Mouse (Mus musculus): ENCODE data around the gene Dnaja1. TPM values are rescaled to one million over a fixed set of nuclear protein-coding genes. Genes with fewer than 3 reads are reported as not detected.

Dnaja1 gene
- polyA plus RNA-seq, 1 experiment from 2014 or later: 316 TPM

DNA sequence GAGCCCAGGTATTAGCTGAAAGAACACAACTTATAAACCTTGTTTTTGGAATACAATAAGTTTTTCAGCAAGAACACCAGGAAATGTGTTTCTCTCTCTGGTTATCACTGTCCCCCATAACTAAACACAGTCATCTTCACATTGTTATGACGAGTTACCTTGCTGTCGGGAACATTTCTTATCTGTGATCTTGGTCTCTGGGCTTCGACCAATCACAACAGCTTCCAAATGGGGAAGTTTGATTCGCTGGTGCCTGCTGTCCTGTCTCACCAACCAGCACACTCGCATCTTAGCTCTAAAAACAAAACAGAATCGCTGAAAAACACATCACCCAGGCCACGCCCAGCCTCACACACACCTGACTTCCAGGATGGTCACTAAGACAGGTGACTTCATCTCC is 24.9 kb upstream of the Dnaja1 start:
- no peak overlapping the region for H3K27ac ChIP-seq (ENCODE audit: low read length)
- H3K9me3 ChIP-seq (ENCODE audit: control insufficient read depth, low read length): no peaks in the 10 kb centered on the region
- H3K36me3 ChIP-seq (ENCODE audit: control insufficient read depth, insufficient read depth, low read length): 0 out of 2 replicates have a peak, but pooled peaks cover 9% of the 10 kb centered on the region
- ATAC-seq: no peak
- no peak overlapping the region for H3K4me3 ChIP-seq (ENCODE audit: low read length)
- H3K27me3 ChIP-seq (replicated peaks; ENCODE audit: control insufficient read depth, insufficient read depth, low read length): no peaks in the 10 kb centered on the region
- no peak overlapping the region for H3K9ac ChIP-seq (ENCODE audit: low read depth, low read length)
- whole genome bisulfite sequencing: 83% methylated on average over 7 of the region's 7 CpGs
- H3K4me1 ChIP-seq (ENCODE audit: control insufficient read depth, insufficient read depth, low read length): peaks cover 13% of the 10 kb centered on the region
- no peak overlapping the region for H3K4me2 ChIP-seq (ENCODE audit: low read depth, low read length)

GRCm38 (mm10) chr4:40700216-40700615 is 21.7 kb upstream of the Dnaja1 start:
- Histone ChIP-seq H3K4me2 (ENCODE audit: low read depth, low read length) (no peak overlapping the region), H3K36me3 (ENCODE audit: control insufficient read depth, insufficient read depth, low read length) (no peaks in the 10 kb centered on the region), H3K27ac (ENCODE audit: low read length) (peak overlapping the region; percentile 83), H3K9ac (ENCODE audit: low read depth, low read length) (peak overlapping the region; percentile 18; the same call in 1 of the 2 replicates), H3K9me3 (ENCODE audit: control insufficient read depth, low read length) (no peaks in the 10 kb centered on the region), H3K4me1 (ENCODE audit: control insufficient read depth, insufficient read depth, low read length) (peaks cover 25% of the 10 kb centered on the region), H3K27me3 (replicated peaks; ENCODE audit: control insufficient read depth, insufficient read depth, low read length) (no peaks in the 10 kb centered on the region), H3K4me3 (ENCODE audit: low read length) (no peak overlapping the region)
- whole genome bisulfite sequencing: 58% methylated on average over 8 of the region's 8 CpGs
- ATAC-seq: peak; percentile 75

DNA sequence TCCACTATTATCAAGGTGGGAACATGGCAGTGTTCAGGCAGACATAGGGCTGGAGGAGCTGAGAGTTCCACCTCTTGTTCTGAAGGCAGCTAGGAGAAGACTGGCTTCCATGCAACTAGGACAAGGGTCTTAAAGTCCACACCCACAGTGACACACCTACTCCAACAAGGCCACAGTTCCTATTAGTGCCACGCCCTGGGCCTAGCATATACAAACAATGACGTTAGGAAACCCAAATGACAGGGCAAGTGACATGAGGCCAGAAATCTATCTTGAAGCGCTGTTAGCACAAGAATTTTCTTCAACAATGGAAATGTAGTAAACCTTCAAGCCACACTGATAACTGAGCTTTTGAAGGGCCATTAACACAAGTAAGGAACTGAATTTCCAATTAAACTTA is 20.2 kb upstream of the Dnaja1 start:
- H3K36me3 ChIP-seq (ENCODE audit: control insufficient read depth, insufficient read depth, low read length): no peaks in the 10 kb centered on the region
- no peaks in the 10 kb centered on the region for H3K9me3 ChIP-seq (ENCODE audit: control insufficient read depth, low read length)
- peak overlapping the region; percentile 60 for H3K4me3 ChIP-seq (ENCODE audit: low read length)
- H3K27me3 ChIP-seq (replicated peaks; ENCODE audit: control insufficient read depth, insufficient read depth, low read length): no peaks in the 10 kb centered on the region
- 64% methylated on average over 3 of the region's 3 CpGs for WGBS
- ATAC-seq: no peak
- H3K27ac ChIP-seq (ENCODE audit: low read length): peak overlapping the region; percentile 98
- H3K4me2 ChIP-seq (ENCODE audit: low read depth, low read length): peak overlapping the region; percentile 72
- peak overlapping the region; percentile 72; the same call in 1 of the 2 replicates for H3K9ac ChIP-seq (ENCODE audit: low read depth, low read length)
- peaks cover 25% of the 10 kb centered on the region for H3K4me1 ChIP-seq (ENCODE audit: control insufficient read depth, insufficient read depth, low read length)

DNA sequence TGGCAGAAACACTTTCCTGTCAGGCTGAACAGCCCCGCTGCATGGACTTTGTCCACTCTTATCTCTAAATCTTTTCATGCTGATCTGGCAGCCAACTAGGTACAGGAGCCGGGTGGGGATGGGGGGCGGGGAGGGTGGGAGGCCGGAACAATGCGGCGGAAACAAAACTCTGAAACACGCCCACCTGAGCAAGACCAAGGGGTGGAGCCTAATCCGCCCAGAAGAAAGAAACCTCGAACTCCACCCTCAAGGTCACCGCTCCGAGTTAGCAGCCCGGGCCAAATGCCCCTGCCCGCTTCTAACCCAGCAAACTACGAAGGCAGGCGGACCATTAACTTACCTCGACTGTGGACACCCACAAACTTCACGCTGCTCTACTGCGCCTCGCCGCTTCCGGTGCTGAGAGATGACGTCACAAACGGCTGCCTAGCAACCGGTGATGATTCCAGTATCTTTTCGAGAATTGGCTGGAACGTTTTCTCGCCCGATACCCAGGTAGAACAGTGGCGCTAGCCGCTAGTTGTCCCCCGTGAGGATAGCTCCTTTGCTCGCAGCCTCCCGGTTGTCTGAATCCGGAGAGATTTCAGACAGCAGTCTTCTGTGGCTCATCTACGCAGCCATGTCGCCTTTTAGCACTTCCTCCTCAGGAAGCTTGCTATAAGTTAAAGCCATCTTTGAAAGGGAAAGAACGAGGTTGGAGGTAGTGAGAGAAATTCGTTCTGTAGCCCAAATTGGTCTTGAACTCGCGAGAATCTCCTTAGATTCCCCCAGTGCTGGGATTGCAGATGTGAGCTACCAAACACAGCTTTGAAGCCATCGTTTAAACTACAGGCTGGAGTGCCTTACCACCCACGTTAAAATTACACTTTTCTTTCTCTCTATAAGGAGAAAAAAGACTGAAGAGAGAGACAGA is 18.9 kb upstream of the Dnaja1 start, which contains the start of gene Aptx:
Aptx (minus strand) TSS at position 398 of the 913 bp plus-strand sequence.
- peak; percentile 85 for ATAC-seq

DNA sequence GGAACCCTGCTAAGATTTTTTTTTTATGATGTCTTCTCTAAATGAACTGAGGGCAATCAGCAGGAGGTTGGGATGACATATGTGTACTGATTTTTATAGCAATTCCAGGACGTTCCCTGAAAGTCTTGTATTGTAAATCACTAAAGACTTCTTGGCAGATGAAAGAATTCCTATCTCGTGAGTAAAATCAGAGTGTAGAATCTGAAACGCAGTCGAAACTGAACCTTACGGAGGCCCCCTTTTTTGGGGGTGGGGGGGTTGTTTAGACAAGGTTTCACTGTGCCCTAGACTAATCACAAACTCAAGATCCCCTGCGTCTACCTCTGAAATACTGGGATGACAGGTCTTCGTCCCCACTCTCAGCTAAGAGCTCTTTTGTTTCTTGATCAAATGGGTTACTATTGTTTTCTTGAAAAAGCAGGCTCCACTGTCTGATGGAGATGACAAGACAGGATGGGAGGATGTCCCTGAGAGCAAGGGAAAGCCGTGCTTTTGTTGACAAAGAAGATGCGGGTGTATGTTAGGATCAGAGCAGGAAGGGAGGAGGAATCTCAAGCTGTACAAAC is 18.2 kb upstream of the Dnaja1 start:
- Histone ChIP-seq H3K9me3 (ENCODE audit: control insufficient read depth, low read length) (no peaks in the 10 kb centered on the region), H3K4me1 (ENCODE audit: control insufficient read depth, insufficient read depth, low read length) (peaks cover 25% of the 10 kb centered on the region), H3K27ac (ENCODE audit: low read length) (peak overlapping the region; percentile 98), H3K9ac (ENCODE audit: low read depth, low read length) (peak overlapping the region; percentile 72), H3K36me3 (ENCODE audit: control insufficient read depth, insufficient read depth, low read length) (no peaks in the 10 kb centered on the region), H3K27me3 (replicated peaks; ENCODE audit: control insufficient read depth, insufficient read depth, low read length) (no peaks in the 10 kb centered on the region), H3K4me3 (ENCODE audit: low read length) (peak overlapping the region; percentile 60), H3K4me2 (ENCODE audit: low read depth, low read length) (peak overlapping the region; percentile 72)
- 11% methylated on average over 9 of the region's 9 CpGs for WGBS
- no peak for ATAC-seq

More for the DNA sequence above, 18.9 kb upstream of the Dnaja1 start, which contains the start of gene Aptx:
- H3K27ac ChIP-seq (ENCODE audit: low read length): peak within 1 kb of the TSS; percentile 98
- under 1% methylated on average over 42 of the region's 42 CpGs for WGBS
- H3K36me3 ChIP-seq (ENCODE audit: control insufficient read depth, insufficient read depth, low read length): no peaks in the 10 kb centered on the region
- no peaks in the 10 kb centered on the region for H3K27me3 ChIP-seq (replicated peaks; ENCODE audit: control insufficient read depth, insufficient read depth, low read length)
- H3K9me3 ChIP-seq (ENCODE audit: control insufficient read depth, low read length): no peaks in the 10 kb centered on the region
- H3K9ac ChIP-seq (ENCODE audit: low read depth, low read length): peak within 1 kb of the TSS; percentile 72
- peak within 1 kb of the TSS; percentile 72 for H3K4me2 ChIP-seq (ENCODE audit: low read depth, low read length)
- H3K4me3 ChIP-seq (ENCODE audit: low read length): peak within 1 kb of the TSS; percentile 60
- peaks cover 25% of the 10 kb centered on the region for H3K4me1 ChIP-seq (ENCODE audit: control insufficient read depth, insufficient read depth, low read length)

DNA sequence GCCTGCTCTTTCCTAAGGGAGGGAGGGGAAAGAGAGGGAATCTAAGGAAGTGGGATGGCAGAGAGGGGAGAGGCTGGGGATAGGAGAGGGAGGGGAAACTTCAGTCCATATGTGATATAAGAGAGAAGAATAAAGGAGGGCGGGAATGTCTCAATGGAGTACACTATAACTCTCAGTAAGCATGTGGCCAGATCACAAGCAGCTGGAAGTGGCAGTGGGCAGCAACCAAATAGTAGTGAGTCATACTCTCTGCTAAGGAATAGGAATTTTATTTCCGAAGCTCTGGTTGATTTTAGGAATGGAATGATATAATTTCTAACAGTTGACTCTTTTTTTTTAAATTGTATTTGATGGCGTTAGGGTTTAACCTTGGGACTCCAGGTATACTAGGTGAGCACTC is 4.8 kb upstream of the Dnaja1 start:
- Histone ChIP-seq H3K4me2 (ENCODE audit: low read depth, low read length) (no peak overlapping the region), H3K27ac (ENCODE audit: low read length) (no peak overlapping the region), H3K4me3 (ENCODE audit: low read length) (no peak overlapping the region), H3K9me3 (ENCODE audit: control insufficient read depth, low read length) (no peaks in the 10 kb centered on the region), H3K4me1 (ENCODE audit: control insufficient read depth, insufficient read depth, low read length) (peaks cover 5% of the 10 kb centered on the region; the same call in 1 of the 2 replicates), H3K36me3 (ENCODE audit: control insufficient read depth, insufficient read depth, low read length) (no peaks in the 10 kb centered on the region), H3K27me3 (replicated peaks; ENCODE audit: control insufficient read depth, insufficient read depth, low read length) (no peaks in the 10 kb centered on the region), H3K9ac (ENCODE audit: low read depth, low read length) (no peak overlapping the region)
- WGBS: 87% methylated on average over 3 of the region's 3 CpGs
- ATAC-seq: no peak

- no peaks in the 10 kb centered on the region for H3K9me3 ChIP-seq (ENCODE audit: control insufficient read depth, low read length)
- H3K9ac ChIP-seq (ENCODE audit: low read depth, low read length): no peak overlapping the region
- H3K4me1 ChIP-seq (ENCODE audit: control insufficient read depth, insufficient read depth, low read length): peaks cover 16% of the 10 kb centered on the region
- no peak for ATAC-seq
- no peak overlapping the region for H3K4me2 ChIP-seq (ENCODE audit: low read depth, low read length)
- H3K4me3 ChIP-seq (ENCODE audit: low read length): no peak overlapping the region
- no peaks in the 10 kb centered on the region for H3K36me3 ChIP-seq (ENCODE audit: control insufficient read depth, insufficient read depth, low read length)
- H3K27me3 ChIP-seq (replicated peaks; ENCODE audit: control insufficient read depth, insufficient read depth, low read length): no peaks in the 10 kb centered on the region
- 92% methylated on average over 8 of the region's 8 CpGs for WGBS
- H3K27ac ChIP-seq (ENCODE audit: low read length): peak overlapping the region; percentile 99
Observed at GRCm38 (mm10) chr4:40720910-40721309, 1.0 kb upstream of the Dnaja1 start.

- Histone ChIP-seq H3K4me1 (ENCODE audit: control insufficient read depth, insufficient read depth, low read length) (peaks cover 20% of the 10 kb centered on the region), H3K27ac (ENCODE audit: low read length) (peak overlapping the region; percentile 99), H3K9me3 (ENCODE audit: control insufficient read depth, low read length) (no peaks in the 10 kb centered on the region), H3K9ac (ENCODE audit: low read depth, low read length) (peak overlapping the region; percentile 93), H3K27me3 (replicated peaks; ENCODE audit: control insufficient read depth, insufficient read depth, low read length) (no peaks in the 10 kb centered on the region), H3K4me2 (ENCODE audit: low read depth, low read length) (peak overlapping the region; percentile 72), H3K4me3 (ENCODE audit: low read length) (peak overlapping the region; percentile 76), H3K36me3 (ENCODE audit: control insufficient read depth, insufficient read depth, low read length) (no peaks in the 10 kb centered on the region)
- peak; percentile 80 for ATAC-seq
- WGBS: under 1% methylated on average over 59 of the region's 62 CpGs
Observed at GRCm38 (mm10) chr4:40722687-40723460, 924 bp downstream of the Dnaja1 start.

GRCm38 (mm10) chr4:40725141-40725540 is 3.2 kb downstream of the Dnaja1 start:
- peaks cover 20% of the 10 kb centered on the region for H3K4me1 ChIP-seq (ENCODE audit: control insufficient read depth, insufficient read depth, low read length)
- 69% methylated on average over 7 of the region's 7 CpGs for WGBS

More at GRCm38 (mm10) chr4:40725141-40725540, 3.2 kb downstream of the Dnaja1 start:
- no peaks in the 10 kb centered on the region for H3K27me3 ChIP-seq (replicated peaks; ENCODE audit: control insufficient read depth, insufficient read depth, low read length)
- H3K4me2 ChIP-seq (ENCODE audit: low read depth, low read length): peak overlapping the region; percentile 72; the same call in 1 of the 2 replicates
- H3K9me3 ChIP-seq (ENCODE audit: control insufficient read depth, low read length): no peaks in the 10 kb centered on the region
- H3K4me3 ChIP-seq (ENCODE audit: low read length): peak overlapping the region; percentile 76; the same call in 1 of the 2 replicates
- H3K27ac ChIP-seq (ENCODE audit: low read length): no peak overlapping the region; the same call in 1 of the 2 replicates
- no peak overlapping the region for H3K9ac ChIP-seq (ENCODE audit: low read depth, low read length)
- H3K36me3 ChIP-seq (ENCODE audit: control insufficient read depth, insufficient read depth, low read length): peaks cover 4% of the 10 kb centered on the region; the same call in 1 of the 2 replicates
- ATAC-seq: no peak

Measured in intestine, embryonic 16.5 days (tissue).